In genomic region chr1:62701065-62701921, GRCm38 (mm10) we compare ENCODE assay signal across 8 mouse cellular contexts. TPM values are rescaled to one million over a fixed set of nuclear protein-coding genes. Genes with fewer than 3 reads are reported as not detected.
DNase-seq lines count a peak whose midpoint lies in the region; ATAC-seq and TF ChIP-seq lines count a peak whose summit lies in the region.

No protein-coding gene starts in this region.

- no peak overlapping the region for H3K4me3 ChIP-seq in ES-E14 (ENCODE audit: insufficient read depth in 1 of 2, low read depth in 1 of 2, low read length in 2 of 2, poor library complexity in 1 of 2, severe bottlenecking in 1 of 2)
- H3K4me3 ChIP-seq in liver, embryonic 11.5 days (ENCODE audit: low read depth, low read length), result no peak overlapping the region

- DNase-seq in 3T3-L1 (ENCODE audit: low read depth, low spot score), result peak; percentile 97
- peak; percentile 87 for DNase-seq in ES-E14 (ENCODE audit: low read depth, low spot score)
- peak; percentile 70 for DNase-seq in cerebellum, adult 9-11 months
- DNase-seq in gastrocnemius, postnatal 25 days, result peak; percentile 75
- DNase-seq in kidney, adult 9 months, result peak; percentile 91
- no peak for DNase-seq in liver, embryonic 11.5 days (ENCODE audit: low spot score)
- DNase-seq in retina, adult 2 months (ENCODE audit: low read depth, low spot score), result peak; percentile 42

- in situ Hi-C loops in ES-E14 (cut with MboI; ENCODE audit: low sequenced_read_pairs in 2 of 2, unreplicated experiment in 2 of 2), result no loop called here

- H3K27me3 ChIP-seq in liver, embryonic 11.5 days (replicated peaks; ENCODE audit: control insufficient read depth, insufficient read depth, low read length), result peaks cover 55% of the 10 kb centered on the region

- no peaks in the 10 kb centered on the region for H3K9me3 ChIP-seq in ES-E14 (ENCODE audit: control insufficient read depth, insufficient read depth, low read depth, low read length)
- H3K9me3 ChIP-seq in liver, embryonic 11.5 days (ENCODE audit: control insufficient read depth, low read length), result no peaks in the 10 kb centered on the region

- no peaks in the 10 kb centered on the region for H3K36me3 ChIP-seq in ES-E14 (ENCODE audit: control insufficient read depth, insufficient read depth, low read length, poor library complexity, severe bottlenecking)
- no peaks in the 10 kb centered on the region for H3K36me3 ChIP-seq in liver, embryonic 11.5 days (ENCODE audit: control insufficient read depth, insufficient read depth, low read length)

- H3K4me2 ChIP-seq in liver, embryonic 11.5 days, result no peak overlapping the region

- 0 out of 2 replicates have a peak, but pooled peaks have one; percentile 33 for ATAC-seq in liver, embryonic 11.5 days (replicated peaks; ENCODE audit: low FRiP score)
- no peak for ATAC-seq in activated CD4-positive, CD25-positive, alpha-beta regulatory T cell, adult 4 months

- no peak overlapping the region for H3K27ac ChIP-seq in ES-E14 (ENCODE audit: insufficient read depth, low read depth, low read length, poor library complexity, severe bottlenecking)
- no peak overlapping the region for H3K27ac ChIP-seq in liver, embryonic 11.5 days (ENCODE audit: low read depth, low read length)

- no peak overlapping the region for H3K9ac ChIP-seq in ES-E14 (ENCODE audit: insufficient read depth, low read depth, low read length, poor library complexity, severe bottlenecking)
- H3K9ac ChIP-seq in liver, embryonic 11.5 days (ENCODE audit: low read depth, low read length), result no peak overlapping the region

- H3K4me1 ChIP-seq in ES-E14 (ENCODE audit: control insufficient read depth in 2 of 2, insufficient read depth in 2 of 2, low read length in 2 of 2, poor library complexity in 1 of 2), result no peaks in the 10 kb centered on the region; a peak in 1 of 4 replicates
- no peaks in the 10 kb centered on the region; the same call in 1 of the 2 replicates for H3K4me1 ChIP-seq in liver, embryonic 11.5 days (replicated peaks; ENCODE audit: control insufficient read depth, insufficient read depth, low read length)

- 22% methylated on average over 10 of the region's 10 CpGs for WGBS in liver, embryonic 11.5 days

TF ChIP-seq in ES-E14, 5 proteins besides CTCF, POLR2A, EP300 and RAD21:
- TF ChIP-seq ZC3H11A (IDR thresholded peaks at IDR 0.05; ENCODE audit: borderline replicate concordance, low read depth, low read length), result peak; percentile 92
- TF ChIP-seq MAFK (IDR thresholded peaks at IDR 0.05; ENCODE audit: insufficient read depth, low read depth, low read length), result no peak

RNA-seq across cellular contexts. Expression of gene Nrp2, which starts 1.8 kb away (rescaled TPM):
- 14.4 and 19.0 TPM in 2 replicates for total RNA-seq in ES-E14 (2012; rRNA removed)
- total RNA-seq in gastrocnemius, postnatal 25 days (2021), result 1 to 10 TPM; 4.5 to 6.0 TPM
- 5.2 and 6.2 TPM in 2 replicates for polyA plus RNA-seq in liver, embryonic 11.5 days (2014; fragmentation: Nextera tagmentation; extraction: Ambion mirVana)
- polyA plus RNA-seq in activated CD4-positive, CD25-positive, alpha-beta regulatory T cell, adult 4 months (2017; shearing (Covaris generic)), result under 1 TPM in 1 of 2 experiments, not detected in 1; 0.19 TPM
